Mouse (Mus musculus): Measurements from ENCODE around the gene Abcg8. TPM values are rescaled to one million over a fixed set of nuclear protein-coding genes. Genes with fewer than 3 reads are reported as not detected.

The Abcg8 gene
- polyA plus RNA-seq (2014; fragmentation: Nextera tagmentation; extraction: Ambion mirVana): 0.07 and 0.09 TPM in 2 replicates

DNA sequence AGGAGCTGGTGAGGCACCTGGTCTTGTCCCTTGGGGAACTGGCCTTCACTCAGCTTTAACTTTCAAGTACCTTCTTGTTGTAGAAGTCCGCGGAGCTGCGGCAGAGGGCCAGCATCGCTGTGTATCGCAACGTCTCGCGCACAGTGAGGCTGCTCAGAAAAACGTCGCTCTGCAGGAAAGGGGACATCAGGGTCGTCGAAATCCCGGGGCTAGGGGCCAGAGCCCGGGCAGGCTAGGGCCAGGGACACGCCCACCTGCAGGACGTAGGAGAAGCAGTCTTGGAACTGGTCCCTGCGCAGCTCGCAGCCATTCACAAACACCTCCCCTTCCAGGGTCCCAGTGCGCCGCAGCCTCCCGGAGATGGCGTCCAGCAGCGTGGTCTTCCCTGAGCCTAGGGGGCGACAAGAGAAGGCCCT lies at the start of gene Abcg8:
Gene Abcg8, plus strand, starts transcription at position 352 of the 416 bp plus-strand sequence.
- peak; percentile 65 for DNase-seq (ENCODE audit: low spot score)
- H3K27ac ChIP-seq (replicated peaks; ENCODE audit: low read depth, low read length): no peak within 1 kb of the TSS
- peak within 1 kb of the TSS; percentile 28 for H3K4me3 ChIP-seq (ENCODE audit: low read depth, low read length)
- no peaks in the 10 kb centered on the region for H3K27me3 ChIP-seq (ENCODE audit: control insufficient read depth, insufficient read depth, low read length)
- H3K4me1 ChIP-seq (ENCODE audit: control insufficient read depth, insufficient read depth, low read length): no peaks in the 10 kb centered on the region
- ATAC-seq (ENCODE audit: insufficient number of reproducible peaks, low FRiP score, low TSS enrichment, low read depth): peak; percentile 72; the same call in 1 of the 2 replicates
- no peaks in the 10 kb centered on the region for H3K9me3 ChIP-seq (ENCODE audit: control insufficient read depth, low read length)
- H3K36me3 ChIP-seq (ENCODE audit: control insufficient read depth, insufficient read depth, low read length): no peaks in the 10 kb centered on the region
- H3K4me2 ChIP-seq (ENCODE audit: low read depth, severe bottlenecking): peak within 1 kb of the TSS; percentile 53
- WGBS: 5% methylated on average over 24 of the region's 24 CpGs
- H3K9ac ChIP-seq (ENCODE audit: low read length): peak within 1 kb of the TSS; percentile 48; the same call in 1 of the 2 replicates

DNA sequence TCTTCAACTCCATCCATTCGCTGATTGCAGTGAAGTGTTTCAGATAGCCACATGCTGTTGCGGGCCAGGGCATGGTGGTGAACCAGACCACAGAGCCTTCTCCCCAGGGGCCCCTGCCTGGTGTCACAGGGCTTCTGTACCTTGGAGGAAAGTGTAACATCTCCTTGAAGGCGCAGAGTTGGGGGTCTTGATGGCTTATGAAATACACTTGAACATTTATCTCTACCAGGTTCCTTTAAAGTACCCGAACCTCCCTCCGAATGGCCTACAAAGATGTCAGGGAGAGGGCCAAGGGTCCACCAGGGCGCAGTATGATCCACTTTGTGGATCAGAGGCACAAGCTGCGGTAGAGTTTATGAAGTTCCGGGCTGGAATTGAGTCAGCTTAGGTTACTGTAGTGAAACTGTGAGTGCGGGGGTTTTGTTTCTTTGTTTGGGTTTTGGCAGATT lies 49.2 kb upstream of the Abcg8 start:
- 31% methylated on average over 9 of the region's 9 CpGs for WGBS
- Histone ChIP-seq H3K27ac (replicated peaks; ENCODE audit: low read depth, low read length) (no peak overlapping the region; the same call in 1 of the 2 replicates), H3K9me3 (ENCODE audit: control insufficient read depth, low read length) (0 out of 2 replicates have a peak, but pooled peaks cover 5% of the 10 kb centered on the region), H3K36me3 (ENCODE audit: control insufficient read depth, insufficient read depth, low read length) (no peaks in the 10 kb centered on the region), H3K4me2 (ENCODE audit: low read depth, severe bottlenecking) (peak overlapping the region; percentile 69), H3K4me3 (ENCODE audit: low read depth, low read length) (peak overlapping the region; percentile 60), H3K27me3 (ENCODE audit: control insufficient read depth, insufficient read depth, low read length) (no peaks in the 10 kb centered on the region), H3K4me1 (ENCODE audit: control insufficient read depth, insufficient read depth, low read length) (0 out of 2 replicates have a peak, but pooled peaks cover 4% of the 10 kb centered on the region), H3K9ac (ENCODE audit: low read length) (peak overlapping the region; percentile 14; the same call in 1 of the 2 replicates)
- ATAC-seq (ENCODE audit: insufficient number of reproducible peaks, low FRiP score, low TSS enrichment, low read depth): peak; percentile 37; the same call in 1 of the 2 replicates
- DNase-seq (ENCODE audit: low spot score): peak; percentile 46

DNA sequence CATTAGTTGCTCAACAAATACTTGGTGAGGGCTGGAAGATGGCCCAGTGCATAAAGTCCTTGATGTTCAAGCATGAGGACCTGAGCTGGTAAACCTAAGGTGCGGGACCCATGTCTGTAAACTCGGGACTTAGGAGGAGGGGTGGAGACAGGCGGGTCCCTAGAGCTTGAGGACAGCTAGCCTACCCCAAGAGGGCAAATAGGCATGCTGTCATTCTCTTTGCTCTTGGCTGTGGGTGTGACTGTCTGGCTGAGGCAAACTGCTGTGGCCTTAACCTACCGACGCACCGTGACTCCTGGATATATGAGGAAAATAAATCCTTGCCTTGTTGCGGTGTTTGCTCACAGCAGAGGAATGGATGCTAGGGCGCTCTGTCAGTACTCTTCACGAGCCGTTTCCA lies 48.4 kb upstream of the Abcg8 start:
- Histone ChIP-seq H3K4me1 (ENCODE audit: control insufficient read depth, insufficient read depth, low read length) (0 out of 2 replicates have a peak, but pooled peaks cover 4% of the 10 kb centered on the region), H3K27me3 (ENCODE audit: control insufficient read depth, insufficient read depth, low read length) (no peaks in the 10 kb centered on the region), H3K27ac (replicated peaks; ENCODE audit: low read depth, low read length) (no peak overlapping the region), H3K4me3 (ENCODE audit: low read depth, low read length) (no peak overlapping the region), H3K9me3 (ENCODE audit: control insufficient read depth, low read length) (0 out of 2 replicates have a peak, but pooled peaks cover 5% of the 10 kb centered on the region), H3K9ac (ENCODE audit: low read length) (no peak overlapping the region), H3K4me2 (ENCODE audit: low read depth, severe bottlenecking) (no peak overlapping the region), H3K36me3 (ENCODE audit: control insufficient read depth, insufficient read depth, low read length) (no peaks in the 10 kb centered on the region)
- 91% methylated on average over 10 of the region's 10 CpGs for WGBS
- no peak for DNase-seq (ENCODE audit: low spot score)
- ATAC-seq (ENCODE audit: insufficient number of reproducible peaks, low FRiP score, low TSS enrichment, low read depth): no peak

DNA sequence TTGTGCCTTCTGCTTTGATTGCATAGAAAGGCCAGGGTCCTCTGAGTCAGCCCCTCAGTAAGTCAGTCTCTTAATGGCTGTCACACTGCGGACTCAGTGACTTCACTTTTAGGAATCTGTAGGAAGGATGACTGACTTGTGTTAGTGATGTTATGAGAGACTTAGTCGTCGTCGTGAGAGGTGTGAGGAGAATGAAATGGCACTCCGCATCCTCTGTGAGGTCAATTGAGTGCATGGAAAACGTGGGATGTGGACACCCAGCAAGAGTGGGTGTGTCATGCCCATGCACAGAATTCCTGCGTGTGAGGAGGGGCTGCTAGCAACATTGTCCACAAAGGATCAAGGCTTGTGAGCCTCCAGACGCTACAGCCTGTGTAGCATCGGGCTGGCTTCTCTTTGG lies 47.5 kb upstream of the Abcg8 start:
- WGBS: 84% methylated on average over 9 of the region's 9 CpGs
- no peak for DNase-seq (ENCODE audit: low spot score)
- no peak for ATAC-seq (ENCODE audit: insufficient number of reproducible peaks, low FRiP score, low TSS enrichment, low read depth)

DNA sequence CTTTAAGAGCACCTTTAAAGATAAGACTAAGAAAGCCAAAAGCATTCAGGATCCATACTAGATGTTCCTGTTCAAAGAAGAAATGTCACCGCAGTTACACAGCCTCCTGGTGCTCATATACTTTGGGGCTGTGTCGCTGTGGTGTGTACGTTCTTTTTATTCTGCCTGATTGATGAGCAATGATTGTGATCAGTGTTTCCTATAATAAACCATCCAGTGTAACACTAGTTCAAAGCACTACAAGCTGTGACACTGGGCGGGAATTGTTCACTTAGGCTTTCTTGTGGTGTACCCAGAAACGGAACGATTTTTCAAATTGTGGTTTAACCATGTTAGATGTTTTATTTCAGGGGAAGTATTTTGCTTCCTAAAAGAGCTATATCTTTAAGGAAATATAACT lies 44.3 kb upstream of the Abcg8 start:
- Histone ChIP-seq H3K27me3 (ENCODE audit: control insufficient read depth, insufficient read depth, low read length) (no peaks in the 10 kb centered on the region), H3K36me3 (ENCODE audit: control insufficient read depth, insufficient read depth, low read length) (no peaks in the 10 kb centered on the region), H3K4me1 (ENCODE audit: control insufficient read depth, insufficient read depth, low read length) (0 out of 2 replicates have a peak, but pooled peaks cover 2% of the 10 kb centered on the region), H3K4me3 (ENCODE audit: low read depth, low read length) (no peak overlapping the region), H3K4me2 (ENCODE audit: low read depth, severe bottlenecking) (no peak overlapping the region), H3K9me3 (ENCODE audit: control insufficient read depth, low read length) (no peaks in the 10 kb centered on the region), H3K9ac (ENCODE audit: low read length) (no peak overlapping the region), H3K27ac (replicated peaks; ENCODE audit: low read depth, low read length) (no peak overlapping the region)
- 86% methylated on average over 6 of the region's 6 CpGs for WGBS
- DNase-seq (ENCODE audit: low spot score): no peak
- no peak for ATAC-seq (ENCODE audit: insufficient number of reproducible peaks, low FRiP score, low TSS enrichment, low read depth)

More for the DNA sequence above, 47.5 kb upstream of the Abcg8 start:
- H3K9me3 ChIP-seq (ENCODE audit: control insufficient read depth, low read length): 0 out of 2 replicates have a peak, but pooled peaks cover 2% of the 10 kb centered on the region
- H3K36me3 ChIP-seq (ENCODE audit: control insufficient read depth, insufficient read depth, low read length): no peaks in the 10 kb centered on the region
- H3K9ac ChIP-seq (ENCODE audit: low read length): no peak overlapping the region
- H3K4me2 ChIP-seq (ENCODE audit: low read depth, severe bottlenecking): no peak overlapping the region
- 0 out of 2 replicates have a peak, but pooled peaks cover 4% of the 10 kb centered on the region for H3K4me1 ChIP-seq (ENCODE audit: control insufficient read depth, insufficient read depth, low read length)
- no peak overlapping the region for H3K4me3 ChIP-seq (ENCODE audit: low read depth, low read length)
- no peak overlapping the region for H3K27ac ChIP-seq (replicated peaks; ENCODE audit: low read depth, low read length)
- H3K27me3 ChIP-seq (ENCODE audit: control insufficient read depth, insufficient read depth, low read length): no peaks in the 10 kb centered on the region

DNA sequence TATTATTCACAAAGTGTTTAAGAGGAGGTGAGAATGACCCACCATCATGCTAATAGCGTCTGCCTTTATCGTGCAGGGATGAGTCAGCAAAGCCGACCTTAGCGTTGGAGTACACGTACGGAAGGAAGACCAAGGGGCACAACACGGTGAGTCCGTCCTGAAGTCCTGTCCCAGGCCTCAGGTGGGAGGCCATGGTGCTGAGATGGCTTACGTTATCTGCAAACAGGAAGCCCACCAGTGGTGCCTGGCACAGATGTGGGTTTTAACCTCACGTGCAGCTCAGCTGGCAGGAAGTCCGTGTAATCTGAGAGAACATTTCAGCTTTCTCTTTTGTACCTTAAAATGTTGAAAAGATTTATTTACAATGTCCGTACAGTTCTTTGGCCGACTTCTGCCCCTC lies 42.7 kb upstream of the Abcg8 start:
- no peaks in the 10 kb centered on the region for H3K4me1 ChIP-seq (ENCODE audit: control insufficient read depth, insufficient read depth, low read length)
- ATAC-seq (ENCODE audit: insufficient number of reproducible peaks, low FRiP score, low TSS enrichment, low read depth): no peak
- H3K4me2 ChIP-seq (ENCODE audit: low read depth, severe bottlenecking): no peak overlapping the region
- H3K27me3 ChIP-seq (ENCODE audit: control insufficient read depth, insufficient read depth, low read length): no peaks in the 10 kb centered on the region
- no peaks in the 10 kb centered on the region for H3K36me3 ChIP-seq (ENCODE audit: control insufficient read depth, insufficient read depth, low read length)
- WGBS: 81% methylated on average over 13 of the region's 13 CpGs
- H3K9ac ChIP-seq (ENCODE audit: low read length): no peak overlapping the region
- H3K9me3 ChIP-seq (ENCODE audit: control insufficient read depth, low read length): no peaks in the 10 kb centered on the region
- no peak for DNase-seq (ENCODE audit: low spot score)
- no peak overlapping the region for H3K27ac ChIP-seq (replicated peaks; ENCODE audit: low read depth, low read length)
- no peak overlapping the region for H3K4me3 ChIP-seq (ENCODE audit: low read depth, low read length)

DNA sequence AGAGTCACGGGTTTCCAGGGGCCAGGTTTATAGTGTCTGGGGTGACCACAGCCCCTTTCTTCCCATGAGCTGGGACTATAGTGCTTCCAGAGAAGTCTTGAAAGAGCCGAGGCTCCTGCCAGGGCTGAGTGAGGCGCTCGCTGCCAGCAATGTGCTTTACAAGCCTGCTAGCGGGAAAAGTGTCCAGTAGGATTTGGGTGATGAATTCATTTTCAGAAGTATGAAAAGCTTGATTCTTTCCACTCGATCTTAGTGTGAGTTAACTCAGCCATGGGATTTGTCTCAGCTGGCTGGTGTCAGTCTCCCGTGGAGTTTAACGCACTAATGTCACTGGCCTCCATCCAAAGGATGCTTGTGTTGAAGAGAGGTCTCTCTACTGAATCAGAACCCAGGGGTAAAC lies 39.8 kb upstream of the Abcg8 start:
- H3K36me3 ChIP-seq (ENCODE audit: control insufficient read depth, insufficient read depth, low read length): no peaks in the 10 kb centered on the region
- H3K9ac ChIP-seq (ENCODE audit: low read length): no peak overlapping the region
- H3K4me1 ChIP-seq (ENCODE audit: control insufficient read depth, insufficient read depth, low read length): no peaks in the 10 kb centered on the region
- no peak overlapping the region for H3K27ac ChIP-seq (replicated peaks; ENCODE audit: low read depth, low read length)
- ATAC-seq (ENCODE audit: insufficient number of reproducible peaks, low FRiP score, low TSS enrichment, low read depth) (no peak), DNase-seq (ENCODE audit: low spot score) (no peak)
- no peaks in the 10 kb centered on the region for H3K27me3 ChIP-seq (ENCODE audit: control insufficient read depth, insufficient read depth, low read length)
- WGBS: 65% methylated on average over 8 of the region's 8 CpGs
- H3K9me3 ChIP-seq (ENCODE audit: control insufficient read depth, low read length): no peaks in the 10 kb centered on the region
- H3K4me3 ChIP-seq (ENCODE audit: low read depth, low read length): no peak overlapping the region
- H3K4me2 ChIP-seq (ENCODE audit: low read depth, severe bottlenecking): no peak overlapping the region

DNA sequence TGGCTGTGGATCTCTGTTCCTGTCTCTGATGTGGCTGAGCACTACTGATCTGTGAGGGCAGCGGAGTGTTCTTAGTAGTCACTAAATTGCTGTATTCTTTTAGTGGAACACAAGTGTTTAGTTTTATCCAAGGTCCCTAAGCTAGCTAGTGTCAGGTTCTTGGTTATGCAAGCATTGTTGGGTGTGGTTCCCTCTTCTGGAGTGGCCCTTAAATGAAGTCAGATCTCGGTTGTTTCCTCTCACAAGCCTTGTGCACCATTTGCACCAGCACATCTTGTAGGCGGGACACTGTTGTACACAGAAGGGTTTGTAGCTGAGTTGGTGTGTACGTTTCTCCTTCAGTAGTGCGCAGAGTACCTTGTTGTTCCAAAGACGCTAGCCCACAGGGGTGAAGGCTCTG lies 38.1 kb upstream of the Abcg8 start:
- Histone ChIP-seq H3K27me3 (ENCODE audit: control insufficient read depth, insufficient read depth, low read length) (no peaks in the 10 kb centered on the region), H3K27ac (replicated peaks; ENCODE audit: low read depth, low read length) (no peak overlapping the region), H3K36me3 (ENCODE audit: control insufficient read depth, insufficient read depth, low read length) (no peaks in the 10 kb centered on the region), H3K9ac (ENCODE audit: low read length) (no peak overlapping the region), H3K4me2 (ENCODE audit: low read depth, severe bottlenecking) (no peak overlapping the region), H3K4me3 (ENCODE audit: low read depth, low read length) (no peak overlapping the region), H3K9me3 (ENCODE audit: control insufficient read depth, low read length) (no peaks in the 10 kb centered on the region), H3K4me1 (ENCODE audit: control insufficient read depth, insufficient read depth, low read length) (no peaks in the 10 kb centered on the region)
- ATAC-seq (ENCODE audit: insufficient number of reproducible peaks, low FRiP score, low TSS enrichment, low read depth) (no peak), DNase-seq (ENCODE audit: low spot score) (no peak)
- WGBS: 92% methylated on average over 6 of the region's 6 CpGs
